Mouse (Mus musculus) c-Kit-positive CD71-positive TER-119-positive erythroid progenitor cells, embryonic 14.5 days (primary cell): Measurements from ENCODE around the gene Il1a.
A peak's percentile ranks its signal among the peaks of the same experiment; 100 is the strongest.

ENCODE experiments used
- DNase-seq: peaks from one replicate; pipeline ENCODE4 v3.0.0-alpha.2; 2013; ENCODE audit warnings: low spot score

Il1a gene

DNA sequence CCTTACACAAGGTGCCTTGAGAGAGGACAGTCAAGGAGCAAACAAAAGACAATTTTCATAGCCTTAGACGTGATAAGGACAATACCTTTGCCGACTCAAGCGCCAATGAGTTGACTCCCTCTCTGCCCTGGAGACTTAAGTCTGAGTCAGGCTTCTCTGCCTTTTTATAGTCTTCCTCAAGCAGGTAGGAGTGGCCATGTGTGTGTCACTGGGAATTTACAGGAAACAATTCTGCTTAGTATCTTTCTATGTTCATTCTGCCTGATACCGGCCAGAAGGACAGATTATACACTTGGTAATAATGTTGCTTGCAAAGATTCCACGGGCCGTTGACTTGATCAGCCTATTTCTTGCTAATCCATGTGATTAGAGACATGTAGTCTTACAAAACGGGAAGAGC, at the start of gene Il1a:
Gene Il1a, minus strand, starts transcription at position 137 of the 400 bp plus-strand sequence.
- no peak for DNase-seq

DNA sequence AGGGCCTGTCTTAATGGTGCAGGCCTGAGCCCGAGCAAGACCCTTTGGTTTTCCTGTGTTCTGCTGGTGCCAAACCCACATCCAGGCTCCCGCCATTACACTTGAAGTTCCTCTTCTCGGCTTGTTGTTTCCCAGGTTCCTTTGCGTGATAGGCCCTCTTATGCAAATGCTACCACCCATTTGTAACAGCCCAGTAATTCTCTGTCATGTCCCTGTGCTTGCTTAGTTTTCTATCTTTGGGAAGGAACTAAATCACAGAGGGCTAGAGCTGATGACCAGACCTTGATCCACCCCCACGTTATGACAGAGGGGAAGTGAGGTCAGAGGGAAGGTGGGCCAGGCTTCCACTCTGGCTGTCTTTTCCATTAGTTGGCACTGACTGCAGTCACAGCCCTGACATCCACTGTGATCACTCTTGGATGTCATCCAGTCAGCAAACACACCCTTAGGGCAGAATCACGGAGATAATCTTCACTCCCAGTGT, 28.4 kb upstream of the Il1a start:
- DNase-seq: no peak

GRCm38 (mm10) chr2:129333471-129333870, 23.7 kb upstream of the Il1a start:
- no peak for DNase-seq

GRCm38 (mm10) chr2:129330540-129330939, 20.8 kb upstream of the Il1a start:
- no peak for DNase-seq

DNA sequence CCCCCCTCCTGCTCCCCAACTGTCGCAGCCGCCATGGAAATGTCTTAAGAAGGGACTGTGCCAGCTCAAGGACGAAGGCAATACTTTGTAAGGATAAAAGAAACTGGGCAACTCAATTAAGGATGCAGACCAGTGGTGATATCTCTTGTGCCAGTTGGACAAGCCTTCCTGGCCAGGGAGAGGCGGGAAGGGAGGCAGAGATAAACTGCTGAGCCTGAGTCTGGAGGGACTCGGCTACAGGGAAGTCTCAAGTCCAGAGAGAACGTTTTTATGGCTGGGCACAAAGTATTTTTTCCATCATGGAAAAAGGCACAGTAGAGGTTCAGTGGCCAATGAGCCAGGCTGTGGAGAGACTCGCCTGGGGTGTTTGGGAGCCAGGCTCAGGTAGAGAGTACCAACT, 20.3 kb upstream of the Il1a start:
- DNase-seq: no peak

- DNase-seq: no peak
Measured at GRCm38 (mm10) chr2:129328238-129328637, 18.5 kb upstream of the Il1a start.

DNA sequence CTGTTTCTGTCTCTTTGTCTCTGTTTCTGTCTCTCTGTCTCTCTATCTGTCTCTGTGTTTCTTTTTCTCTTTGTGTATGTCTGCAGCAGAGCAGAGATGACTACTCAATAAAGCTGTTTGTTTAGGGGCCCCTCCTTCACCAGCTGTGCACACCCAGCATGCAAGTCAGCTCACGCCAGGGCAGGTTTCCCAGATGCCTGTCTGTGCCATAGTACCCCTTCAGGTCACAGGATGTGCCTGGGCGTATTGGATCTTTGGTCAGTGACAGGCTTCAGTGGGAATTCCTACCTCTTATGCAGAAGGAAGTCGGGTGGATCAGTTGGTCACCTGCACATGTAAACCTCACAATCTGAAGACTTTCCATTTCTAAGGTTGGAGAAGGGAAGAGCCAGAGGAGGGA, 14.4 kb upstream of the Il1a start:
- DNase-seq: no peak

DNA sequence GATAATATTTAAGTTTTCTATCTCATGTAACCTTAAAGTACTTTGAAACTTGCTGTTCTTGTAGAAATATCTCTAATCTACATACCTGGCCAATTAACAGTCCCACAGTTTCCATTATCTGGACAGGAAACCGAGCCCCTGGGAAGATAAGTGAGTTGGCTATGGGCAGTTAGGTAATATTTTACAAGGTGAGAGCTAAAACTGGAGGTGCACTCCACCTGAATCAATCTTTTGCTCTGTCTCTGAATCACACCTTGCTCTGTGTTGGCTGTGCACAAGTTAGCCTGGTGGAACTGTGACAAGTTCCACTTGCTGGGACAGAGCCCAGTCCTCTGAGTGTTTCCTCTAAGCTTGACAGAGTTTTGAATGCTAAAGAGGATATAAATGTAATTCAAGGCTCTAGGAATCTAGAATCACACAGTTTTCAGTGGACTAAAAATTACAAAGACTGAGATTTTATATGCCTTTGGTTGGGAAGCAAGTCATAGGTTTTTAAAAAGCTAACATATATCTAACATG, 12.4 kb upstream of the Il1a start:
- no peak for DNase-seq

- DNase-seq: no peak
Measured at GRCm38 (mm10) chr2:129320033-129320605, 10.3 kb upstream of the Il1a start.

GRCm38 (mm10) chr2:129315831-129316230, 6.1 kb upstream of the Il1a start:
- DNase-seq: no peak

DNA sequence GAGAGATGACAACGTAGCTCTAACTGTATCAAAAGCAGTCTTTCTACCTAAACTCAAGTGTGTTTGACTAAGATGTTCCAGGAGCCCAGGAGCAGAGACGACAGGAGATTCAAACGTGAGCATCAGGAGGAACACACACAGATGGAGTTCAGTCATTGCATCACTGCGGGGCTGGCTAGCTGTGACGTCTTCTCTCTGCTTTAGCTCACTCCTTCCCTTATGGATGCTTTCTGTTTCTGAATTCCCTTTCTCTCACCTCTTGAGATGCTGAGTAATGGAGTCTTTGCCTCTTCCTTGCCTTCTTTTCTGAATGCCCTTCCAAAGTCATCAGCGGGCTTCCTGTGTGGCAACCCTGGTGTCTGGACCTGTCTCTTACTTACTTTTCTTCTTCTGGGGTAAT, 5.1 kb upstream of the Il1a start:
- DNase-seq: no peak

GRCm38 (mm10) chr2:129313934-129314333, 4.2 kb upstream of the Il1a start:
- DNase-seq: no peak

DNA sequence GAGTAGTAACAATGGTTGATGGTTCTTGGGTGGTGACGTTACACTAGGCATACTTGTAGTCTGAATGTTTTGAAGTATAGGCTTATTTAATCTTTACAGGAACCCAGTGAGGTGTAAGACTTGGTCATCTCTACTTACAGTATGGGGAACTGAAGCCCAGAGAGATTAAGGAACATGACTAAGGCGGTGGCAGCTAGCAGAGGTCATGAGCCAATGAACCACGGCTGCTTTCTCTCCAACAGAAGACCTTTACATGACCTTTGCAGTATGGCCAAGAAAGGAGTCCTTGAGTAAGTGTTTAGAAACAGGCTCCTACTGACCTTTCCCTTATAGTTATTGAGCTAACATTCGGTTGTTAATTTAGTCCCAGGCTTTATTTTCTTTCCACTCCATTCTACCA, 3.8 kb downstream of the Il1a start:
- no peak for DNase-seq

DNA sequence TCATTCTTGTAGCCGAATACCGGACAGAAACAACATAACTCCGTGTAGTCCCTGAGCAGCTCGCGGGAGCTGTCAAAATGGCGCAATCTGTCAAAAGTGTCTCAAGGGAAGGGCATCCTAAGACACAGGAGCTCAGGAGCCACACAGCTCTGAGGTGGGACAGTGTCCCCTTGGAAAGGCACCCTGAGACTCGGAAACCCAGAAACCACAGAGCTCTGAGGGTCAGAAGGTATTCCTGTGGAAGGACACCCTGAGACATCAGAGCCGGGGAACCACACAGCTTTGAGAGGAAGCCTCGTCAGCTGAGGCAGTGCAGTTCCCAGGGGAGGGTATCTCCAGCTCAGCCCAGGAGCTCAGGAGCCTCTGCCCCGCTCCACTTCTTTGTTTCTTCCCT, 12.2 kb downstream of the Il1a start:
- no peak for DNase-seq

- DNase-seq: peak; percentile 99
Measured at GRCm38 (mm10) chr2:129296671-129297588, 12.8 kb downstream of the Il1a start, which contains the start of gene Ckap2l. TSS of gene Ckap2l (minus strand) at chr2:129297212.

GRCm38 (mm10) chr2:129296086-129296485, 13.7 kb downstream of the Il1a start:
- peak; percentile 10 for DNase-seq

DNA sequence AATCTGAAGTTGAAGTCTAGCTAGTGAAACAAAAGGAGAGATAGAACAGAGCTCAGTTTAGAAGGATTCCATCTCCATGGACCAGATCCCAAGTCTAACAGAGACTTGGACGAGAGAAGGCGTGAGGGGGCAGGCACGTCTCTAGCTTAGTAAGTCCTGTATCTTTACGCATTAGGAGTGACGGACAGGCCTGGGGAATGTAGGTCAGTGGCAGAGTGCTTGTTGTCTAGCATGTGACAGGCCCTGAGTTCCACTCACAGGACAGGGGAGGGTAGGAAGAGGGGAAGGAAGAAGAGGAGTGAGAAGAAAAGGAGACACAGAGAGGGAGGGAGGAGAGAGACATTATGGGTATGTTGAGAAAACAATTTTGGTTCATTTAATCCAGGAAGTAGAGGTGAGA, 14.7 kb downstream of the Il1a start:
- no peak for DNase-seq

DNA sequence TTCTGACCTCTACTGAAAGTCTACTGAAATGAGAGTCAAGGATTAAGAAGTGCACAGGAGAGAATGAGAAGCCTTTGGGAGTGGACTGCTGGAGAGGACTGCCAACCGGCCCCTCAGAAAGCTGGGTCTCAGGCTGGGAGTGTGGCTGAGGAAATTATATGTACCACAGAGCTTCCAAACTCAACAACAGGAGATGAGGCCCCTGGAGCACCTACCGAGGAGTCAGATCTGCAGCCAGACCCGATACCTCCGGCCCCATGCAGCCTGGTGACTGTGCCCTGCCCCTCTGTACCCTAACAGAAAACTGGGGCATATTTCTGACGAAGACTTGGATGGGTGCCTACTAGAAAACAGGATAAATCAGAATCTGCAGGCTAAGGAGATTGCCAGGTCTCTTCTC, 35.9 kb downstream of the Il1a start:
- DNase-seq: no peak

GRCm38 (mm10) chr2:129270621-129271020, 39.2 kb downstream of the Il1a start:
- no peak for DNase-seq

GRCm38 (mm10) chr2:129269986-129270385, 39.8 kb downstream of the Il1a start:
- no peak for DNase-seq

DNA sequence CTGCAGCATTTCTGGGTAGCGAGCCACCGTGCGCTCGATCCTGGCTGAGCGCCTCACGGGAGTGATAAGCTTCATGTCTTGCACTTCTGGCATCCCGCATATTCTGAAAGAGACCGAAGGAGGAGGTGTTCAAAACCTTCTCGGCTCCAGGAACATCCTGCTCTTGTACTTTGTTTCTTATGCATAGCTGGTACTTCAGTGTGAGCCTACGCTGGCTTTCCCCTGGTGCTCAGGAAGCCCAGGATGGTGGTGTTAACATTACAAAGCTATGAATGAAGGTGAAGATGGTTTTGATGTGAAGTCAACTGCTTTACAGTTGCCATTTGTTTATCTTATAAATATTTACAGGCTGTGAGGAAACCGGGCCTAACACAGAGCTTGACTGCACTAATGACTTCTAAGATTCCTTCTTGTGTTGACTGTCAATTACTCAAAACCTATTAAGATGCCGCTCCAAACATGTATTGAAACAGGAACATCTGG, 40.6 kb downstream of the Il1a start:
- no peak for DNase-seq

- DNase-seq: no peak
Measured at GRCm38 (mm10) chr2:129267738-129268137, 42.0 kb downstream of the Il1a start.

DNA sequence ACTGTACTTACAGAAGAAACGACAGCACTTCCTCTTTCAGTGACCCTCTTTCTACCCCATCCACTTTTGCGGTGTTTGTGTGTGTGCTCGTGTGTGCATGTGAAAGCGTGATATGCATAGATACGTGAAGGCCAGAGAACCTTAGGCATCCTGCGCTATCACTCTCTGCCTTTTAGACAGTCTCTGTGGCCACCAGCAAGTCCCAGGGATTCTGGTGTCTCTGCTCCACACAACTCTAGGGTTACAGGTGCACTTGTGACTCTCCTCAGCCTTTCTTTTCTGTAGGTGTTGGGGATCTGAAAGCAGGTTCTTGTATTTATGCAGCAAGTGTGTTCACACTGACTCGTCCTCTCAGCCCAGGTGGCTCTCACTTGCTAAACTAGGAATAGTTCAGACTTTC, 44.5 kb downstream of the Il1a start:
- DNase-seq: no peak
